Mouse (Mus musculus): ENCODE measurements around the gene Htra3. TPM values are rescaled to one million over a fixed set of nuclear protein-coding genes. Genes with fewer than 3 reads are reported as not detected.

Gene Htra3
- polyA plus RNA-seq, 1 experiment from 2014 or later, result 2.3 TPM

- TF ChIP-seq CTCF (IDR thresholded peaks at IDR 0.05; ENCODE audit: low read depth), result no peak
- no peak for TF ChIP-seq EP300 (IDR thresholded peaks at IDR 0.05; ENCODE audit: low read depth)
- 0 out of 2 replicates have a peak, but pooled peaks cover 4% of the 10 kb centered on the region for H3K4me1 ChIP-seq (ENCODE audit: insufficient read depth)
- H3K9me3 ChIP-seq (ENCODE audit: low read length), result no peaks in the 10 kb centered on the region
- no peaks in the 10 kb centered on the region for H3K36me3 ChIP-seq (replicated peaks; ENCODE audit: insufficient read depth, low read length)
- H3K27me3 ChIP-seq (ENCODE audit: insufficient read depth, low read length), result no peaks in the 10 kb centered on the region
- no peak overlapping the region for H3K9ac ChIP-seq (replicated peaks)
- H3K4me2 ChIP-seq (ENCODE audit: low read depth, low read length), result no peak overlapping the region
- 43% methylated on average over 4 of the region's 4 CpGs for WGBS (ENCODE audit: insufficient replicate concordance)
- no peak for DNase-seq
- no peak overlapping the region for H3K27ac ChIP-seq (ENCODE audit: low read depth)
- ATAC-seq, result no peak
- no peak overlapping the region for H3K4me3 ChIP-seq (ENCODE audit: low read depth, low read length)
These were observed 32.0 kb downstream of the Htra3 start for GRCm38 (mm10) chr5:35647562-35647961.

- ATAC-seq (no peak), DNase-seq (no peak)
- WGBS (ENCODE audit: insufficient replicate concordance), result 94% methylated on average over 1 of the region's 1 CpGs
- no peaks in the 10 kb centered on the region for H3K36me3 ChIP-seq (replicated peaks; ENCODE audit: insufficient read depth, low read length)
- H3K4me1 ChIP-seq (ENCODE audit: insufficient read depth), result 0 out of 2 replicates have a peak, but pooled peaks cover 4% of the 10 kb centered on the region
- H3K9ac ChIP-seq (replicated peaks), result no peak overlapping the region
- H3K4me2 ChIP-seq (ENCODE audit: low read depth, low read length), result no peak overlapping the region
- no peaks in the 10 kb centered on the region for H3K9me3 ChIP-seq (ENCODE audit: low read length)
- no peak overlapping the region for H3K27ac ChIP-seq (ENCODE audit: low read depth)
- TF ChIP-seq EP300 (IDR thresholded peaks at IDR 0.05; ENCODE audit: low read depth), result no peak
- TF ChIP-seq CTCF (IDR thresholded peaks at IDR 0.05; ENCODE audit: low read depth), result no peak
- no peaks in the 10 kb centered on the region for H3K27me3 ChIP-seq (ENCODE audit: insufficient read depth, low read length)
- H3K4me3 ChIP-seq (ENCODE audit: low read depth, low read length), result no peak overlapping the region
These were observed 32.7 kb downstream of the Htra3 start for GRCm38 (mm10) chr5:35646927-35647326.

GRCm38 (mm10) chr5:35645938-35646493, 33.6 kb downstream of the Htra3 start:
- Histone ChIP-seq H3K9me3 (ENCODE audit: low read length) (no peaks in the 10 kb centered on the region), H3K4me3 (ENCODE audit: low read depth, low read length) (no peak overlapping the region), H3K9ac (replicated peaks) (no peak overlapping the region), H3K4me1 (ENCODE audit: insufficient read depth) (0 out of 2 replicates have a peak, but pooled peaks cover 4% of the 10 kb centered on the region), H3K27ac (ENCODE audit: low read depth) (no peak overlapping the region), H3K27me3 (ENCODE audit: insufficient read depth, low read length) (no peaks in the 10 kb centered on the region), H3K4me2 (ENCODE audit: low read depth, low read length) (no peak overlapping the region), H3K36me3 (replicated peaks; ENCODE audit: insufficient read depth, low read length) (no peaks in the 10 kb centered on the region)
- DNase-seq (no peak), ATAC-seq (no peak)
- WGBS (ENCODE audit: insufficient replicate concordance), result 64% methylated on average over 6 of the region's 6 CpGs
- no peak for TF ChIP-seq CTCF (IDR thresholded peaks at IDR 0.05; ENCODE audit: low read depth)
- TF ChIP-seq EP300 (IDR thresholded peaks at IDR 0.05; ENCODE audit: low read depth), result no peak

- 48% methylated on average over 4 of the region's 4 CpGs for WGBS (ENCODE audit: insufficient replicate concordance)
- TF ChIP-seq EP300 (IDR thresholded peaks at IDR 0.05; ENCODE audit: low read depth), result no peak
- TF ChIP-seq CTCF (IDR thresholded peaks at IDR 0.05; ENCODE audit: low read depth), result no peak
- 0 out of 2 replicates have a peak, but pooled peaks cover 4% of the 10 kb centered on the region for H3K4me1 ChIP-seq (ENCODE audit: insufficient read depth)
- DNase-seq (no peak), ATAC-seq (no peak)
- no peaks in the 10 kb centered on the region for H3K9me3 ChIP-seq (ENCODE audit: low read length)
- no peak overlapping the region for H3K27ac ChIP-seq (ENCODE audit: low read depth)
- no peaks in the 10 kb centered on the region for H3K27me3 ChIP-seq (ENCODE audit: insufficient read depth, low read length)
- no peak overlapping the region for H3K4me2 ChIP-seq (ENCODE audit: low read depth, low read length)
- no peaks in the 10 kb centered on the region for H3K36me3 ChIP-seq (replicated peaks; ENCODE audit: insufficient read depth, low read length)
- no peak overlapping the region for H3K9ac ChIP-seq (replicated peaks)
- no peak overlapping the region for H3K4me3 ChIP-seq (ENCODE audit: low read depth, low read length)
These were observed 35.5 kb downstream of the Htra3 start for GRCm38 (mm10) chr5:35644082-35644481.

- WGBS (ENCODE audit: insufficient replicate concordance), result 76% methylated on average over 9 of the region's 9 CpGs
- H3K9me3 ChIP-seq (ENCODE audit: low read length), result no peaks in the 10 kb centered on the region
- H3K4me1 ChIP-seq (ENCODE audit: insufficient read depth), result 0 out of 2 replicates have a peak, but pooled peaks cover 4% of the 10 kb centered on the region
- no peak overlapping the region for H3K4me2 ChIP-seq (ENCODE audit: low read depth, low read length)
- TF ChIP-seq EP300 (IDR thresholded peaks at IDR 0.05; ENCODE audit: low read depth) (no peak), CTCF (IDR thresholded peaks at IDR 0.05; ENCODE audit: low read depth) (no peak)
- no peak for ATAC-seq
- H3K36me3 ChIP-seq (replicated peaks; ENCODE audit: insufficient read depth, low read length), result no peaks in the 10 kb centered on the region
- no peak for DNase-seq
- H3K27ac ChIP-seq (ENCODE audit: low read depth), result no peak overlapping the region
- H3K27me3 ChIP-seq (ENCODE audit: insufficient read depth, low read length), result no peaks in the 10 kb centered on the region
- H3K4me3 ChIP-seq (ENCODE audit: low read depth, low read length), result no peak overlapping the region
- H3K9ac ChIP-seq (replicated peaks), result no peak overlapping the region
These were observed 36.1 kb downstream of the Htra3 start for GRCm38 (mm10) chr5:35643401-35644048.

- Histone ChIP-seq H3K4me1 (ENCODE audit: insufficient read depth) (no peaks in the 10 kb centered on the region), H3K9ac (replicated peaks) (no peak overlapping the region), H3K27ac (ENCODE audit: low read depth) (no peak overlapping the region), H3K27me3 (ENCODE audit: insufficient read depth, low read length) (no peaks in the 10 kb centered on the region), H3K36me3 (replicated peaks; ENCODE audit: insufficient read depth, low read length) (no peaks in the 10 kb centered on the region), H3K4me2 (ENCODE audit: low read depth, low read length) (no peak overlapping the region), H3K4me3 (ENCODE audit: low read depth, low read length) (no peak overlapping the region), H3K9me3 (ENCODE audit: low read length) (no peaks in the 10 kb centered on the region)
- ATAC-seq (no peak), DNase-seq (no peak)
- TF ChIP-seq EP300 (IDR thresholded peaks at IDR 0.05; ENCODE audit: low read depth) (no peak), CTCF (IDR thresholded peaks at IDR 0.05; ENCODE audit: low read depth) (no peak)
- WGBS (ENCODE audit: insufficient replicate concordance), result 64% methylated on average over 10 of the region's 10 CpGs
These were observed 37.5 kb downstream of the Htra3 start for GRCm38 (mm10) chr5:35641961-35642584.

Data from liver, postnatal 0 days (tissue).